In the genomic region with DNA sequence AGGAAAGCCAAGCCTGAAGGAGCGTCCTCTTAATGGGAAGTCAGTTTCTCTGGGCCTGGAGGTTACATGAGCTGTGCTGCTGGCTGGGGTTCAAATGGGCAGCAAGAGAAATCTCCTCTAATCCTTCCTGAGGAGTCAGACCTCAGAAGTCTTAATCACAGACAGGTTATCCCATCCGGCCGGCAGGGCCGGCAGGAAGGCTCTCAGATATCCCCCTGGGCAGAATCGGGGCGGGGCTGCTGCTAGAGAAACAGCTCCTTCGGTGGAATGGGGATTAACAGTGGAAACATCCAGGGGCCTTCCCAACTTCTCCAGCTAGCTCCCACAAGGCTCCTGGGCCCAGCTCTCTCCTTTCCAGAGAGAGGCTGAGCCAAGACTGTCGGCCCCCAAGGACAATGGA, we compare ENCODE assay signal across 11 mouse cellular contexts.
DNase-seq lines count a peak whose midpoint lies in the region; ATAC-seq lines count a peak whose summit lies in the region.
"Had no signal": no experiment of that assay in that cellular context is flagged by ENCODE, and none has a peak within 500 bp of the region (broad histone marks: within the 10 kb centered on the region; RNA-seq: fewer than 3 reads in every experiment).

No protein-coding gene starts in this region.

- H3K9me3 ChIP-seq in forebrain, embryonic 10.5 days, result no peaks in the 10 kb centered on the region
- H3K9me3 ChIP-seq in forebrain, embryonic 13.5 days (replicated peaks), result no peaks in the 10 kb centered on the region
- peaks cover 3% of the 10 kb centered on the region; the same call in 1 of the 2 replicates for H3K9me3 ChIP-seq in midbrain, embryonic 10.5 days (replicated peaks)
- no peaks in the 10 kb centered on the region for H3K9me3 ChIP-seq in midbrain, embryonic 11.5 days (ENCODE audit: control insufficient read depth, low read length)
- H3K9me3 ChIP-seq in heart, embryonic 12.5 days (replicated peaks), result no peaks in the 10 kb centered on the region
- H3K9me3 ChIP-seq: liver, embryonic 13.5 days had no signal

- H3K27ac ChIP-seq in forebrain, embryonic 10.5 days, result peak overlapping the region; percentile 54
- H3K27ac ChIP-seq in forebrain, embryonic 13.5 days, result no peak overlapping the region
- H3K27ac ChIP-seq in midbrain, embryonic 10.5 days (replicated peaks), result peak overlapping the region; percentile 50
- no peak overlapping the region for H3K27ac ChIP-seq in midbrain, embryonic 11.5 days (ENCODE audit: low read depth, low read length)
- H3K27ac ChIP-seq in heart, embryonic 12.5 days (ENCODE audit: poor library complexity, severe bottlenecking), result peak overlapping the region; percentile 38
- H3K27ac ChIP-seq: liver, embryonic 13.5 days had no signal

- H3K4me2 ChIP-seq in forebrain, embryonic 13.5 days, result no peak overlapping the region
- no peak overlapping the region for H3K4me2 ChIP-seq in midbrain, embryonic 11.5 days
- H3K4me2 ChIP-seq in heart, embryonic 12.5 days, result no peak overlapping the region
- H3K4me2 ChIP-seq: liver, embryonic 13.5 days had no signal

- no peak overlapping the region for H3K9ac ChIP-seq in forebrain, embryonic 13.5 days
- no peak overlapping the region for H3K9ac ChIP-seq in midbrain, embryonic 11.5 days (ENCODE audit: low read length)
- H3K9ac ChIP-seq in heart, embryonic 12.5 days, result no peak overlapping the region
- H3K9ac ChIP-seq: liver, embryonic 13.5 days had no signal

- no peak overlapping the region for H3K4me3 ChIP-seq in forebrain, embryonic 10.5 days
- H3K4me3 ChIP-seq in forebrain, embryonic 13.5 days, result no peak overlapping the region
- H3K4me3 ChIP-seq in midbrain, embryonic 10.5 days, result no peak overlapping the region
- no peak overlapping the region for H3K4me3 ChIP-seq in midbrain, embryonic 11.5 days (ENCODE audit: low read depth, low read length)
- no peak overlapping the region for H3K4me3 ChIP-seq in heart, embryonic 12.5 days
- H3K4me3 ChIP-seq: liver, embryonic 13.5 days; megakaryocyte, embryonic 14.5 days had no signal

- H3K36me3 ChIP-seq in forebrain, embryonic 10.5 days (replicated peaks), result peaks cover 38% of the 10 kb centered on the region
- peaks cover 36% of the 10 kb centered on the region for H3K36me3 ChIP-seq in forebrain, embryonic 13.5 days (ENCODE audit: poor library complexity, severe bottlenecking)
- H3K36me3 ChIP-seq in midbrain, embryonic 10.5 days, result peaks cover 72% of the 10 kb centered on the region
- peaks cover 3% of the 10 kb centered on the region; the same call in 1 of the 2 replicates for H3K36me3 ChIP-seq in midbrain, embryonic 11.5 days (ENCODE audit: control insufficient read depth, insufficient read depth, low read length)
- H3K36me3 ChIP-seq in heart, embryonic 12.5 days, result peaks cover 9% of the 10 kb centered on the region

- no peak for DNase-seq in forebrain, embryonic 10.5 days (ENCODE audit: extremely low spot score, low spot score)
- no peak for DNase-seq in midbrain, embryonic 10.5 days (ENCODE audit: low spot score)
- DNase-seq in midbrain, embryonic 11.5 days (ENCODE audit: low spot score, missing footprints), result no peak
- DNase-seq in skeletal muscle tissue, adult 2 months (ENCODE audit: low read depth, low spot score), result peak; percentile 88
- DNase-seq in lung, postnatal 4 days, result no peak
- DNase-seq: liver, embryonic 13.5 days had no signal

- no peaks in the 10 kb centered on the region for H3K27me3 ChIP-seq in forebrain, embryonic 10.5 days (ENCODE audit: poor library complexity, severe bottlenecking)
- no peaks in the 10 kb centered on the region for H3K27me3 ChIP-seq in forebrain, embryonic 13.5 days
- H3K27me3 ChIP-seq in midbrain, embryonic 10.5 days (ENCODE audit: low read depth, poor library complexity, severe bottlenecking), result no peaks in the 10 kb centered on the region
- H3K27me3 ChIP-seq in midbrain, embryonic 11.5 days (ENCODE audit: control insufficient read depth, insufficient read depth, low read length), result no peaks in the 10 kb centered on the region
- no peaks in the 10 kb centered on the region for H3K27me3 ChIP-seq in heart, embryonic 12.5 days (replicated peaks)
- H3K27me3 ChIP-seq: CH12.LX; liver, embryonic 13.5 days had no signal

- no peak for ATAC-seq in forebrain, embryonic 13.5 days
- ATAC-seq in midbrain, embryonic 11.5 days (ENCODE audit: low FRiP score), result no peak
- no peak for ATAC-seq in heart, embryonic 12.5 days (ENCODE audit: insufficient number of reproducible peaks, low FRiP score)
- no peak for ATAC-seq in erythroid progenitor cell, adult 5-6 weeks (replicated peaks; ENCODE audit: low FRiP score, poor library complexity, severe bottlenecking)

- WGBS in forebrain, embryonic 10.5 days, result 17% methylated on average over 8 of the region's 8 CpGs
- 25% methylated on average over 8 of the region's 8 CpGs for WGBS in forebrain, embryonic 13.5 days
- WGBS in midbrain, embryonic 10.5 days, result 26% methylated on average over 8 of the region's 8 CpGs
- 20% methylated on average over 8 of the region's 8 CpGs for WGBS in midbrain, embryonic 11.5 days
- 19% methylated on average over 8 of the region's 8 CpGs for WGBS in heart, embryonic 12.5 days

- peaks cover 52% of the 10 kb centered on the region for H3K4me1 ChIP-seq in forebrain, embryonic 10.5 days
- 0 out of 2 replicates have a peak, but pooled peaks cover 6% of the 10 kb centered on the region for H3K4me1 ChIP-seq in forebrain, embryonic 13.5 days
- H3K4me1 ChIP-seq in midbrain, embryonic 10.5 days, result peaks cover 40% of the 10 kb centered on the region
- no peaks in the 10 kb centered on the region; the same call in 1 of the 2 replicates for H3K4me1 ChIP-seq in midbrain, embryonic 11.5 days (ENCODE audit: control insufficient read depth, insufficient read depth, low read length)
- H3K4me1 ChIP-seq in heart, embryonic 12.5 days (replicated peaks), result peaks cover 43% of the 10 kb centered on the region

Comparison
In these comparisons a context has a peak if more than half of its experiments do, and no peak if none do; other contexts are left out.
1. H3K27ac ChIP-seq: peak in forebrain, embryonic 10.5 days (single experiment), midbrain, embryonic 10.5 days (single experiment) and heart, embryonic 12.5 days (single experiment); none in forebrain, embryonic 13.5 days (single experiment) and midbrain, embryonic 11.5 days (single experiment).